Mouse (Mus musculus) heart, adult 2 months (tissue): Measurements from ENCODE around the gene Mrps14. TPM values are rescaled to one million over a fixed set of nuclear protein-coding genes. Genes with fewer than 3 reads are reported as not detected.
A peak's percentile ranks its signal among the peaks of the same experiment; 100 is the strongest.

ENCODE experiments used
- DNase-seq, 2 experiments: peaks; one replicate each; pipeline ENCODE4 v3.0.0; 2021
- H3K27ac ChIP-seq: fragments of 200-600 bp; 2 replicates; pipeline ENCODE4 v1.8.1; 2022
- H3K27me3 ChIP-seq: fragments of 200-500 bp; 2 replicates; pipeline ENCODE4 v1.6.1; 2012; ENCODE audit warnings: mild to moderate bottlenecking, low read length, inconsistent platforms, mixed read lengths; ENCODE audit not compliant: control insufficient read depth, insufficient read depth
- H3K36me3 ChIP-seq: fragments of 200-500 bp; 2 replicates; pipeline ENCODE4 v1.6.1; 2012; ENCODE audit warnings: low read length, inconsistent platforms; ENCODE audit not compliant: control insufficient read depth, insufficient read depth
- H3K4me1 ChIP-seq: fragments of 200-500 bp; 2 replicates; pipeline ENCODE4 v1.6.1; 2011; ENCODE audit warnings: low read length; ENCODE audit not compliant: control insufficient read depth, insufficient read depth
- H3K4me3 ChIP-seq: fragments of 200-600 bp; 2 replicates; pipeline ENCODE4 v1.8.1; 2022
- H3K79me2 ChIP-seq: fragments of 200-500 bp; replicated peaks from 2 replicates; pipeline ENCODE4 v1.6.1; 2012; ENCODE audit warnings: mild to moderate bottlenecking, inconsistent platforms, low read length, moderate library complexity, mixed read lengths; ENCODE audit not compliant: control insufficient read depth, insufficient read depth
- H3K9ac ChIP-seq: fragments of 200-500 bp; 2 replicates; pipeline ENCODE4 v1.6.1; 2012; ENCODE audit warnings: low read depth, mild to moderate bottlenecking, control low read depth, inconsistent platforms, low read length, mixed read lengths
- CTCF ChIP-seq: fragments of 200-600 bp; IDR thresholded peaks from 2 replicates; pipeline ENCODE4 v1.8.1; 2022; ENCODE audit warnings: antibody characterized with exemption, mild to moderate bottlenecking, moderate library complexity
- EP300 ChIP-seq: fragments of 200-500 bp; IDR thresholded peaks from 2 replicates; pipeline ENCODE4 v1.6.1; 2011; ENCODE audit warnings: low read depth, low read length, control low read depth; ENCODE audit not compliant: insufficient read depth
- POLR2A ChIP-seq: fragments of 200-500 bp; IDR thresholded peaks from 2 replicates; pipeline ENCODE4 v1.6.1; 2011; ENCODE audit warnings: mild to moderate bottlenecking, low read depth, low read length, control low read depth; ENCODE audit not compliant: insufficient read depth
- WGBS: fragments of 180-500 bp; shearing (Covaris S2); methylation state at CpG from one replicate; pipeline ENCODE4 v1.1.7; 2018; 5-methylcytosine and 5-hydroxymethylcytosine counted together
- intact Hi-C: fragments of 180-260 bp; cut with DNase I; formaldehyde crosslinking; loops from one replicate; pipeline ENCODE4 v1.15.1; 2025
- polyA plus RNA-seq: library from polyadenylated mRNA; depleted of rRNA; stranded (reverse); fragments of >200 nt; gene quantifications from 2 replicates; pipeline ENCODE4 v1.2.3, GENCODE M21; 2012
- total RNA-seq, 2 experiments: library from RNA; stranded (reverse); gene quantifications; 2 replicates each; pipeline ENCODE4 v1.2.3; 2021

Mrps14 gene
- total and polyA plus RNA-seq, 3 experiments = 46.2 to 102 (median 94.6) TPM

DNA sequence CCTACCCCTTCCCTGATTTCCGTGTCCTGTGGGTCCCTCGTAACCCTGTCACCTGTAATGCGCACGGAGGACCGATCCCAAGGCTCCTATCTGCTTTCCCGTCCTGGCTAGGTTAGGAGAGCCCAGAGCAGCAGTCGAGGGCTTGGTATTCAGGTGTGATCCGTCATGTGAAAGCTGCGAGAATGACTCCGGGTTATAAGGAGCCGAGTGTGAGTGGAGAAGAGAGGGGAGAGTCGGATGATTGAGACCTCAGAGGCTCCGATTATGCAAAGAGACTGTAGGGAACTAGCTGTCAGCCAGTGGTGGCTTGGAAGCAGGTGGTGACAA is 285 bp downstream of the Mrps14 start:
- no peaks in the 10 kb centered on the region for H3K27me3 ChIP-seq
- DNase-seq = no peak
- WGBS = 0% methylated on average over 13 of the region's 13 CpGs
- no peaks in the 10 kb centered on the region for H3K79me2 ChIP-seq
- H3K36me3 ChIP-seq = peaks cover 3% of the 10 kb centered on the region; the same call in 1 of the 2 replicates
- TF ChIP-seq CTCF (no peak), EP300 (no peak), POLR2A (no peak)
- peak overlapping the region; percentile 92 for H3K9ac ChIP-seq
- intact Hi-C loops = no loop called here
- peak overlapping the region; percentile 81 for H3K4me3 ChIP-seq
- peaks cover 1% of the 10 kb centered on the region for H3K4me1 ChIP-seq
- peak overlapping the region; percentile 77 for H3K27ac ChIP-seq

DNA sequence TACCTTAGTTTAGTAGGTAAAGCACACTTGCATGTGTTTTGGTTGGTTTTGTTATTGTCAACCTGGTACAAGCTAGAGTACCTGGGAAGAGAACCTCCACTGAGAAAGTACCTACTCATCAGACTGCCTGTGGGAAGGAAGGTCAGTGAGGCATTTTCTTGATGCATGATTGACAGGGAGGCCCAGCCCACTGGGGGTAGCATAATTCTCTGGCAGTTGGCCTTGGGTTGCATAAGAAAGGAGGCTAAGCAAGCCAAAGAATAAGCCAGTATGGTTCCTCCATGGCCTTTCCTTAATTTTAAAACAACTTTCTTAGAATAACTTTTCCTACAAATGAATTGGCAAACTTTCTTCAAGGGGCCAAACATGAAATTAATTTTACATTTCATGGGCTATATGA is 10.5 kb downstream of the Mrps14 start:
- TF ChIP-seq CTCF = no peak
- no peak for TF ChIP-seq EP300
- no peak for TF ChIP-seq POLR2A
- Histone ChIP-seq H3K79me2 (0 out of 2 replicates have a peak, but pooled peaks cover 2% of the 10 kb centered on the region), H3K27ac (no peak overlapping the region), H3K36me3 (peaks cover 3% of the 10 kb centered on the region; the same call in 1 of the 2 replicates), H3K27me3 (no peaks in the 10 kb centered on the region), H3K4me3 (no peak overlapping the region), H3K9ac (no peak overlapping the region), H3K4me1 (no peaks in the 10 kb centered on the region)
- intact Hi-C loops = no loop called here
- DNase-seq = no peak

DNA sequence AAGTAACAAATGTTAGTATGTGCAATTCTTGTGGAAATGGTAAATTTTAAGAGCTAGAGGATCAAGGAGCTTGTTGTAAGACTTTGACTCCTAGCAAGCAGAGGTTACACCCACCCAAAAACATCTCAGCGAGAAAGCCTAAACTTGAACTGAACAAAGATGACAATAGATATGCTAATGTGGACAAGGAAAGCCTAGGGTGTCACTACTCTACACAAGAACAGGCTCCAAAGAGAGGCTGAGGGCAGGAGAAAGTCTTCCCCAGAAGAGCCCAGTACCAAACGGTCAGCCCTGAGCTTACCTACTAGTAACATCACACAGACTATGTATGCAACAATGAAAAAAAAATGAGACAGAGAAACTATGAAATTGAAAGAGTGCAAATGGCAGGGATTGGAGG is 14.8 kb downstream of the Mrps14 start:
- intact Hi-C loops = loop anchor here (5.0 to 10.0 kb wide), 3 partner anchors 825 to 1667 kb away; partner anchors contain the start of genes Klhl20, Suco and Zbtb37
- 82% methylated on average over 2 of the region's 2 CpGs for WGBS
- TF ChIP-seq EP300 (no peak), CTCF (no peak), POLR2A (no peak)

DNA sequence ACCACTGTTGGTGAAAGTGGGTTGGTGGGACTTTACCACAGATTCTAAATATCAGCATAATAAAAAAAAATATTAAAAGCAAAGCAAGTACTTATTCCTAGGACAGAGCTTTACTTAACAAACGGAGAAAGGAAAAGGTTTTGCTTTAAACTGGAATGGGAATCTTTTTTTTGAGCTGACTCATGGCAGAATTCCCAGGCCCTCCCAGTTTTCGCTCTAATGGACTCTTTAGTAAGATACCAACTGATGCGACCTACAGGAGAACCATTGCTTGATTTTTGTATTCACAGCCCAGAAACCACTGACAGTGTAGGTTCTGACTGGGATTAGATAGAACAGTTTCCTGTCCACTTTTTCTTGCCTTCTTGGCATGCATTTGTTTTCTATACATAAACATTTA is 15.6 kb downstream of the Mrps14 start:
- Histone ChIP-seq H3K27me3 (no peaks in the 10 kb centered on the region), H3K4me1 (peaks cover 3% of the 10 kb centered on the region), H3K4me3 (no peak overlapping the region), H3K27ac (no peak overlapping the region), H3K79me2 (0 out of 2 replicates have a peak, but pooled peaks cover 2% of the 10 kb centered on the region), H3K36me3 (peaks cover 6% of the 10 kb centered on the region), H3K9ac (no peak overlapping the region)
- intact Hi-C loops = loop anchor here (5.0 to 10.0 kb wide), 3 partner anchors 824 to 1667 kb away; partner anchors contain the start of genes Klhl20, Suco and Zbtb37
- TF ChIP-seq EP300 (no peak), CTCF (no peak), POLR2A (no peak)
- DNase-seq = no peak
- 50% methylated on average over 3 of the region's 3 CpGs for WGBS

More for the DNA sequence above, 14.8 kb downstream of the Mrps14 start:
- no peak overlapping the region for H3K27ac ChIP-seq
- H3K4me1 ChIP-seq = peaks cover 3% of the 10 kb centered on the region
- no peaks in the 10 kb centered on the region for H3K27me3 ChIP-seq
- DNase-seq = no peak
- H3K9ac ChIP-seq = no peak overlapping the region
- H3K79me2 ChIP-seq = 0 out of 2 replicates have a peak, but pooled peaks cover 2% of the 10 kb centered on the region
- no peak overlapping the region for H3K4me3 ChIP-seq
- peaks cover 7% of the 10 kb centered on the region for H3K36me3 ChIP-seq

GRCm38 (mm10) chr1:160211597-160212122 is 16.6 kb downstream of the Mrps14 start:
- Histone ChIP-seq H3K79me2 (0 out of 2 replicates have a peak, but pooled peaks cover 2% of the 10 kb centered on the region), H3K27ac (peak overlapping the region; percentile 98), H3K9ac (peak overlapping the region; percentile 95), H3K4me1 (peaks cover 3% of the 10 kb centered on the region), H3K27me3 (no peaks in the 10 kb centered on the region), H3K36me3 (peaks cover 6% of the 10 kb centered on the region), H3K4me3 (peak overlapping the region; percentile 85)
- TF ChIP-seq POLR2A (no peak), CTCF (no peak), EP300 (no peak)
- under 1% methylated on average over 8 of the region's 8 CpGs for WGBS
- intact Hi-C loops = loop anchor here (5.0 to 10.0 kb wide), 3 partner anchors 823 to 1666 kb away; partner anchors contain the start of genes Klhl20, Suco and Zbtb37
- DNase-seq = no peak

GRCm38 (mm10) chr1:160212123-160212691 is 17.2 kb downstream of the Mrps14 start:
- DNase-seq = no peak
- H3K4me1 ChIP-seq = peaks cover 3% of the 10 kb centered on the region
- no peaks in the 10 kb centered on the region for H3K27me3 ChIP-seq
- peak overlapping the region; percentile 85 for H3K4me3 ChIP-seq
- H3K79me2 ChIP-seq = 0 out of 2 replicates have a peak, but pooled peaks cover 2% of the 10 kb centered on the region
- peaks cover 6% of the 10 kb centered on the region for H3K36me3 ChIP-seq
- TF ChIP-seq EP300 = no peak
- TF ChIP-seq POLR2A = no peak
- no peak for TF ChIP-seq CTCF
- H3K27ac ChIP-seq = peak overlapping the region; percentile 98
- peak overlapping the region; percentile 95 for H3K9ac ChIP-seq
- intact Hi-C loops = loop anchor here (5.0 to 10.0 kb wide), 3 partner anchors 823 to 1665 kb away; partner anchors contain the start of genes Klhl20, Suco and Zbtb37
- under 1% methylated on average over 45 of the region's 45 CpGs for WGBS
